Mouse (Mus musculus): ENCODE results near the gene Ptprn2. TPM values are rescaled to one million over a fixed set of nuclear protein-coding genes. Genes with fewer than 3 reads are reported as not detected.

Ptprn2 gene
- polyA plus RNA-seq, 1 experiment: 0.22 TPM

GRCm38 (mm10) chr12:116901773-116902172 is 416.3 kb downstream of the Ptprn2 start:
- no peak overlapping the region for H3ac ChIP-seq (ENCODE audit: control insufficient read depth, insufficient read length)

DNA sequence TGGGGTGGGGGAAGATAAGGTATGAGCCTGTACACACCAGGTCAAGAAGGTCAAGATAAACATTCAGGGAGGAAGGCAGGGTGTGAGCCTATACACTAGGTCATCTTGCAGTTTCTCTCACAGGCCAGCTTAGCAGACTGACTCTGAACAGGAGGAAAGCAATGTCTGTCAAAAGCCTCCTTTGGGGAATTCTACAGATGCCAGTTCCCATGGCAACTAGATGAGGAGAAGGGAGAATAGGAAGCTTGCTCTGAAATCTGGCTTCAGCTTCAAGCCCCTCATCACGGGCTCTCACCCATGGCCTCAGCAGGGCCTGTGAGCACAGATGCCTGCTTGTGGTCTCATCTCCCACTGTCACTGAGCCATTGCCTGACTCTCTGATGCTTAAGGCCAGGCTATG is 421.9 kb downstream of the Ptprn2 start:
- H3K36me3 ChIP-seq (ENCODE audit: control insufficient read depth, insufficient read depth): no peaks in the 10 kb centered on the region
- no peak overlapping the region for H3K4me2 ChIP-seq (ENCODE audit: low read depth)
- no peak overlapping the region for H3ac ChIP-seq (ENCODE audit: control insufficient read depth, insufficient read length)
- no peak for TF ChIP-seq MYOD1 (IDR thresholded peaks at IDR 0.05; ENCODE audit: control insufficient read depth in 1 of 3, insufficient read length in 2 of 3, low read depth in 2 of 3)
- no peak for TF ChIP-seq TCF12 (IDR thresholded peaks at IDR 0.05; ENCODE audit: insufficient read depth, poor library complexity, severe bottlenecking)
- no peak for TF ChIP-seq E2F4 (IDR thresholded peaks at IDR 0.05; ENCODE audit: insufficient read depth)
- TF ChIP-seq REST (IDR thresholded peaks at IDR 0.05; ENCODE audit: insufficient read depth, insufficient read length): no peak
- TF ChIP-seq CEBPB (IDR thresholded peaks at IDR 0.05; ENCODE audit: insufficient read depth, poor library complexity, severe bottlenecking): no peak
- no peak for TF ChIP-seq USF1 (IDR thresholded peaks at IDR 0.05; ENCODE audit: low read depth)
- no peak for TF ChIP-seq POLR2AphosphoS2 (IDR thresholded peaks at IDR 0.05; ENCODE audit: insufficient read length, low read depth)
- no peak for TF ChIP-seq TCF3 (IDR thresholded peaks at IDR 0.05; ENCODE audit: insufficient read length, low read depth)
- TF ChIP-seq MYOG (IDR thresholded peaks at IDR 0.05; ENCODE audit: control insufficient read depth in 1 of 3, insufficient read depth in 1 of 3, insufficient read length in 2 of 3, low read depth in 2 of 3): no peak
- TF ChIP-seq POLR2A (IDR thresholded peaks at IDR 0.05; ENCODE audit: insufficient read length, low read depth): no peak
- TF ChIP-seq MAX (IDR thresholded peaks at IDR 0.05; ENCODE audit: low read depth): no peak
- no peak overlapping the region for H3K4me3 ChIP-seq
- no peaks in the 10 kb centered on the region for H3K79me2 ChIP-seq (ENCODE audit: control insufficient read depth, insufficient read depth)
- no peaks in the 10 kb centered on the region for H3K27me3 ChIP-seq (ENCODE audit: control insufficient read depth, insufficient read depth, insufficient read length)

More at GRCm38 (mm10) chr12:116901773-116902172, 416.3 kb downstream of the Ptprn2 start:
- H3K27me3 ChIP-seq (ENCODE audit: control insufficient read depth, insufficient read depth, insufficient read length): no peaks in the 10 kb centered on the region
- no peaks in the 10 kb centered on the region for H3K79me2 ChIP-seq (ENCODE audit: control insufficient read depth, insufficient read depth)
- no peak for TF ChIP-seq USF1 (IDR thresholded peaks at IDR 0.05; ENCODE audit: low read depth)
- no peak for TF ChIP-seq POLR2A (IDR thresholded peaks at IDR 0.05; ENCODE audit: insufficient read length, low read depth)
- no peak for TF ChIP-seq REST (IDR thresholded peaks at IDR 0.05; ENCODE audit: insufficient read depth, insufficient read length)
- TF ChIP-seq SRF (IDR thresholded peaks at IDR 0.05; ENCODE audit: control insufficient read depth, insufficient read length, low read depth): no peak
- no peak for TF ChIP-seq MAX (IDR thresholded peaks at IDR 0.05; ENCODE audit: low read depth)
- TF ChIP-seq TCF12 (IDR thresholded peaks at IDR 0.05; ENCODE audit: insufficient read depth, poor library complexity, severe bottlenecking): no peak
- no peaks in the 10 kb centered on the region for H3K36me3 ChIP-seq (ENCODE audit: control insufficient read depth, insufficient read depth)
- H3K4me3 ChIP-seq: no peak overlapping the region
- H3K4me2 ChIP-seq (ENCODE audit: low read depth): no peak overlapping the region

DNA sequence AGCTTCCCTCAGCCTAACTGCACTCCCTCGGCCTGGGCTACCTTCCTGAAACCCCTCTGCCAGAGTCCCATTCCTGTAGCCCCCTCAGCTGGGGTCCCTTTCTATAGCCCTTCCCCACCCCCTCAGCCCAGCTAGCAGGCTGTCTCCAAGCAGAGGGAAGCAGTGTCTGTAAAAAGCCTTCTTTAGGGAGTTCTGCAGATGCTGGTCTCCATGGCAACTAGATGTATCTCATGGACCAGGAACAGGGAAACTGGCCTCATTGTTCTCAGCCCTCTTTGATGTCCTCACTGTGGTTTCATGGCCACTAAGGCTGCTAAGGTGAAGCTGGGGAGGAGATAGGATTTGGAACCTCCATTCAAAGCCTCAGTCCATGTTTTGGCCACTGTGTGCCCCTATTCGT is 423.1 kb downstream of the Ptprn2 start:
- TF ChIP-seq SRF (IDR thresholded peaks at IDR 0.05; ENCODE audit: control insufficient read depth, insufficient read length, low read depth) (no peak), POLR2AphosphoS2 (IDR thresholded peaks at IDR 0.05; ENCODE audit: insufficient read length, low read depth) (no peak), E2F4 (IDR thresholded peaks at IDR 0.05; ENCODE audit: insufficient read depth) (no peak), TCF12 (IDR thresholded peaks at IDR 0.05; ENCODE audit: insufficient read depth, poor library complexity, severe bottlenecking) (no peak), CEBPB (IDR thresholded peaks at IDR 0.05; ENCODE audit: insufficient read depth, poor library complexity, severe bottlenecking) (no peak), TCF3 (IDR thresholded peaks at IDR 0.05; ENCODE audit: insufficient read length, low read depth) (no peak), MAX (IDR thresholded peaks at IDR 0.05; ENCODE audit: low read depth) (no peak)
- H3K4me3 ChIP-seq: no peak overlapping the region
- H3K4me2 ChIP-seq (ENCODE audit: low read depth): no peak overlapping the region
- no peaks in the 10 kb centered on the region for H3K79me2 ChIP-seq (ENCODE audit: control insufficient read depth, insufficient read depth)
- no peaks in the 10 kb centered on the region for H3K27me3 ChIP-seq (ENCODE audit: control insufficient read depth, insufficient read depth, insufficient read length)
- no peaks in the 10 kb centered on the region for H3K36me3 ChIP-seq (ENCODE audit: control insufficient read depth, insufficient read depth)
- no peak overlapping the region for H3ac ChIP-seq (ENCODE audit: control insufficient read depth, insufficient read length)

GRCm38 (mm10) chr12:116916776-116917175 is 431.3 kb downstream of the Ptprn2 start:
- Histone ChIP-seq H3K36me3 (ENCODE audit: control insufficient read depth, insufficient read depth) (no peaks in the 10 kb centered on the region), H3ac (ENCODE audit: control insufficient read depth, insufficient read length) (no peak overlapping the region)
- TF ChIP-seq MYOG (IDR thresholded peaks at IDR 0.05; ENCODE audit: control insufficient read depth in 1 of 3, insufficient read depth in 1 of 3, insufficient read length in 2 of 3, low read depth in 2 of 3): no peak
- no peak for TF ChIP-seq TCF3 (IDR thresholded peaks at IDR 0.05; ENCODE audit: insufficient read length, low read depth)

GRCm38 (mm10) chr12:116919185-116919584 is 433.7 kb downstream of the Ptprn2 start:
- H3K27me3 ChIP-seq (ENCODE audit: control insufficient read depth, insufficient read depth, insufficient read length): no peaks in the 10 kb centered on the region
- H3K4me3 ChIP-seq: no peak overlapping the region
- H3ac ChIP-seq (ENCODE audit: control insufficient read depth, insufficient read length): no peak overlapping the region
- TF ChIP-seq TCF12 (IDR thresholded peaks at IDR 0.05; ENCODE audit: insufficient read depth, poor library complexity, severe bottlenecking): no peak
- TF ChIP-seq CEBPB (IDR thresholded peaks at IDR 0.05; ENCODE audit: insufficient read depth, poor library complexity, severe bottlenecking): no peak
- TF ChIP-seq USF1 (IDR thresholded peaks at IDR 0.05; ENCODE audit: low read depth): no peak
- no peak for TF ChIP-seq TCF3 (IDR thresholded peaks at IDR 0.05; ENCODE audit: insufficient read length, low read depth)
- no peak for TF ChIP-seq REST (IDR thresholded peaks at IDR 0.05; ENCODE audit: insufficient read depth, insufficient read length)
- no peak for TF ChIP-seq MYOG (IDR thresholded peaks at IDR 0.05; ENCODE audit: control insufficient read depth in 1 of 3, insufficient read depth in 1 of 3, insufficient read length in 2 of 3, low read depth in 2 of 3)
- H3K36me3 ChIP-seq (ENCODE audit: control insufficient read depth, insufficient read depth): no peaks in the 10 kb centered on the region
- no peak overlapping the region for H3K4me2 ChIP-seq (ENCODE audit: low read depth)
- no peaks in the 10 kb centered on the region for H3K79me2 ChIP-seq (ENCODE audit: control insufficient read depth, insufficient read depth)

More at GRCm38 (mm10) chr12:116916776-116917175, 431.3 kb downstream of the Ptprn2 start:
- no peak overlapping the region for H3K4me3 ChIP-seq
- no peak overlapping the region for H3K4me2 ChIP-seq (ENCODE audit: low read depth)
- H3K79me2 ChIP-seq (ENCODE audit: control insufficient read depth, insufficient read depth): no peaks in the 10 kb centered on the region
- no peaks in the 10 kb centered on the region for H3K27me3 ChIP-seq (ENCODE audit: control insufficient read depth, insufficient read depth, insufficient read length)
